Mouse (Mus musculus) ES-Bruce4 (cell line): ENCODE results near the gene Ifi35. TPM values are rescaled to one million over a fixed set of nuclear protein-coding genes. Genes with fewer than 3 reads are reported as not detected.
"Not testable (repeated sequence)": the region's sequence is repeated elsewhere in the genome, so short reads cannot be mapped to it uniquely, and the experiment has no call there.

Experiments used
- H3K27ac ChIP-seq: 2 replicates; pipeline ENCODE4 v1.5.1; 2012; ENCODE audit warnings: low read length, inconsistent platforms; ENCODE audit not compliant: insufficient read depth
- H3K27me3 ChIP-seq: 2 replicates; pipeline ENCODE4 v1.6.1; 2012; ENCODE audit warnings: mild to moderate bottlenecking, low read length, inconsistent platforms; ENCODE audit not compliant: control insufficient read depth, poor library complexity, insufficient read depth, severe bottlenecking
- H3K36me3 ChIP-seq: 2 replicates; pipeline ENCODE4 v1.6.1; 2012; ENCODE audit warnings: inconsistent platforms, mild to moderate bottlenecking, low read length, moderate library complexity; ENCODE audit not compliant: control insufficient read depth, poor library complexity, insufficient read depth, severe bottlenecking
- H3K4me1 ChIP-seq: one replicate; pipeline ENCODE4 v1.8.1; 2011; ENCODE audit warnings: low read length; ENCODE audit not compliant: control insufficient read depth, insufficient read depth
- H3K4me3 ChIP-seq: 2 replicates; pipeline ENCODE4 v1.5.1; 2011; ENCODE audit warnings: low read depth, mild to moderate bottlenecking, low read length
- H3K9ac ChIP-seq: 2 replicates; pipeline ENCODE4 v1.6.1; 2012; ENCODE audit warnings: low read depth, mild to moderate bottlenecking, inconsistent platforms; ENCODE audit not compliant: poor library complexity, severe bottlenecking
- H3K9me3 ChIP-seq: replicated peaks from 2 replicates; pipeline ENCODE4 v1.6.1; 2012; ENCODE audit warnings: mild to moderate bottlenecking, low read length, inconsistent platforms; ENCODE audit not compliant: control insufficient read depth, poor library complexity, insufficient read depth, severe bottlenecking
- CTCF ChIP-seq: IDR thresholded peaks from one replicate; pipeline ENCODE4 v1.8.1; 2011; ENCODE audit warnings: low read depth, low read length
- EP300 ChIP-seq: IDR thresholded peaks from 2 replicates; pipeline ENCODE4 v1.6.1; 2011; ENCODE audit warnings: low read depth, low read length; ENCODE audit not compliant: insufficient read depth
- POLR2A ChIP-seq: IDR thresholded peaks from one replicate; pipeline ENCODE4 v1.8.1; 2011; ENCODE audit warnings: low read length; ENCODE audit not compliant: insufficient read depth
- polyA plus RNA-seq: library from polyadenylated mRNA; stranded (reverse); fragments of >200 nt; gene quantifications from 2 replicates; pipeline ENCODE4 v1.2.4, GENCODE M21; 2011; ENCODE audit warnings: low read depth; ENCODE audit not compliant: missing spikeins, insufficient read depth, insufficient read length

Ifi35 gene
- polyA plus RNA-seq, 1 experiment = 6.7 TPM

GRCm38 (mm10) chr11:101446319-101446718 lies 1.9 kb upstream of the Ifi35 start:
- peak overlapping the region; percentile 84 for H3K27ac ChIP-seq
- H3K27me3 ChIP-seq = no peaks in the 10 kb centered on the region
- H3K4me3 ChIP-seq = no peak overlapping the region
- peaks cover 29% of the 10 kb centered on the region for H3K36me3 ChIP-seq
- no peak overlapping the region for H3K9ac ChIP-seq
- no peaks in the 10 kb centered on the region for H3K9me3 ChIP-seq
- TF ChIP-seq POLR2A (no peak), CTCF (no peak), EP300 (no peak)
- peaks cover 3% of the 10 kb centered on the region for H3K4me1 ChIP-seq

GRCm38 (mm10) chr11:101446860-101447259 lies 1.3 kb upstream of the Ifi35 start:
- H3K36me3 ChIP-seq = peaks cover 29% of the 10 kb centered on the region
- H3K27me3 ChIP-seq, H3K9me3 ChIP-seq, H3K4me1 ChIP-seq, H3K4me3 ChIP-seq, H3K9ac ChIP-seq, H3K27ac ChIP-seq: not testable (repeated sequence)

GRCm38 (mm10) chr11:101447786-101448185 lies 421 bp upstream of the Ifi35 start:
- TF ChIP-seq POLR2A = no peak
- TF ChIP-seq EP300 = no peak
- TF ChIP-seq CTCF = no peak
- Histone ChIP-seq H3K36me3 (peaks cover 27% of the 10 kb centered on the region), H3K9ac (peak overlapping the region; percentile 20; the same call in 1 of the 2 replicates), H3K27me3 (no peaks in the 10 kb centered on the region), H3K27ac (no peak overlapping the region), H3K4me3 (no peak overlapping the region), H3K4me1 (peaks cover 5% of the 10 kb centered on the region), H3K9me3 (no peaks in the 10 kb centered on the region)

- peak overlapping the region; percentile 20; the same call in 1 of the 2 replicates for H3K9ac ChIP-seq
- H3K4me1 ChIP-seq = peaks cover 5% of the 10 kb centered on the region
Measured at GRCm38 (mm10) chr11:101448899-101449298, 692 bp downstream of the Ifi35 start.

GRCm38 (mm10) chr11:101449596-101449995 lies 1.4 kb downstream of the Ifi35 start:
- H3K36me3 ChIP-seq, H3K27ac ChIP-seq, H3K4me3 ChIP-seq, H3K27me3 ChIP-seq, H3K9me3 ChIP-seq, H3K9ac ChIP-seq, H3K4me1 ChIP-seq: not testable (repeated sequence)

More at GRCm38 (mm10) chr11:101448899-101449298, 692 bp downstream of the Ifi35 start:
- H3K27me3 ChIP-seq = no peaks in the 10 kb centered on the region
- no peak overlapping the region for H3K4me3 ChIP-seq
- no peak for TF ChIP-seq EP300
- no peak for TF ChIP-seq CTCF
- TF ChIP-seq POLR2A = no peak
- no peaks in the 10 kb centered on the region for H3K9me3 ChIP-seq
- H3K27ac ChIP-seq = no peak overlapping the region
- peaks cover 16% of the 10 kb centered on the region for H3K36me3 ChIP-seq

GRCm38 (mm10) chr11:101450394-101450793 lies 2.2 kb downstream of the Ifi35 start:
- Histone ChIP-seq H3K4me1 (peaks cover 5% of the 10 kb centered on the region), H3K36me3 (peaks cover 2% of the 10 kb centered on the region), H3K27me3 (no peaks in the 10 kb centered on the region), H3K9me3 (no peaks in the 10 kb centered on the region), H3K9ac (no peak overlapping the region), H3K4me3 (no peak overlapping the region), H3K27ac (no peak overlapping the region)
- TF ChIP-seq CTCF (peak; percentile 59), EP300 (no peak), POLR2A (no peak)
